Mouse (Mus musculus) small intestine, adult 2 months (tissue): ENCODE measurements around the gene Mettl27. TPM values are rescaled to one million over a fixed set of nuclear protein-coding genes. Genes with fewer than 3 reads are reported as not detected.
"Not testable (repeated sequence)": the region's sequence is repeated elsewhere in the genome, so short reads cannot be mapped to it uniquely, and the experiment has no call there.

ENCODE experiments used
- H3K27ac ChIP-seq: fragments of 200-500 bp; 2 replicates; pipeline ENCODE4 v1.5.1; 2012; ENCODE audit warnings: low read depth, low read length, control low read depth, inconsistent platforms; ENCODE audit not compliant: insufficient read depth
- H3K27me3 ChIP-seq: fragments of 200-500 bp; 2 replicates; pipeline ENCODE4 v1.6.1; 2012; ENCODE audit warnings: mild to moderate bottlenecking, moderate library complexity, low read length, inconsistent platforms; ENCODE audit not compliant: control insufficient read depth, insufficient read depth
- H3K36me3 ChIP-seq: fragments of 200-500 bp; 2 replicates; pipeline ENCODE4 v1.6.1; 2012; ENCODE audit warnings: mild to moderate bottlenecking, low read length, control low read depth, inconsistent platforms; ENCODE audit not compliant: control insufficient read depth, insufficient read depth
- H3K4me1 ChIP-seq: fragments of 200-500 bp; 2 replicates; pipeline ENCODE4 v1.6.1; 2012; ENCODE audit warnings: low read length, inconsistent platforms, mixed read lengths; ENCODE audit not compliant: control insufficient read depth, insufficient read depth, insufficient read length
- H3K4me3 ChIP-seq: fragments of 200-500 bp; 2 replicates; pipeline ENCODE4 v1.5.1; 2012; ENCODE audit warnings: low read depth, mild to moderate bottlenecking, control low read depth, inconsistent platforms, low read length, moderate library complexity
- CTCF ChIP-seq: fragments of 200-500 bp; IDR thresholded peaks from 2 replicates; pipeline ENCODE4 v1.5.1; 2012; ENCODE audit warnings: low read depth, mild to moderate bottlenecking, control low read depth, inconsistent platforms, low read length, moderate library complexity, mixed read lengths; ENCODE audit not compliant: insufficient replicate concordance, insufficient read length; ENCODE audit errors: extremely low read depth
- POLR2A ChIP-seq: fragments of 200-500 bp; IDR thresholded peaks from 2 replicates; pipeline ENCODE4 v1.6.1; 2012; ENCODE audit warnings: low read depth, mild to moderate bottlenecking, control low read depth, inconsistent platforms, low read length, moderate library complexity
- WGBS: fragments of 180-500 bp; shearing (Covaris S2); methylation state at CpG from one replicate; pipeline ENCODE4 v1.1.7; 2018; 5-methylcytosine and 5-hydroxymethylcytosine counted together
- polyA plus RNA-seq: library from polyadenylated mRNA; depleted of rRNA; stranded (reverse); fragments of >200 nt; gene quantifications from 2 replicates; pipeline ENCODE4 v1.2.3, GENCODE M21; 2012

Gene Mettl27
- polyA plus RNA-seq, 1 experiment = 21.4 TPM

- H3K27me3 ChIP-seq = peaks cover under 1% of the 10 kb centered on the region; the same call in 1 of the 2 replicates
- 4% methylated on average over 19 of the region's 19 CpGs for WGBS
- H3K4me3 ChIP-seq = peak overlapping the region; percentile 18
- H3K27ac ChIP-seq = 0 out of 2 replicates have a peak overlapping the region, but pooled peaks have one; percentile 14
- H3K36me3 ChIP-seq = no peaks in the 10 kb centered on the region
- peaks cover 19% of the 10 kb centered on the region for H3K4me1 ChIP-seq
- TF ChIP-seq POLR2A (0 out of 2 replicates have a peak, but pooled peaks have one; percentile 7), CTCF (no peak)
Measured at GRCm38 (mm10) chr5:134951053-134951884, 19.1 kb downstream of the Mettl27 start.

GRCm38 (mm10) chr5:134955491-134955890, 23.3 kb downstream of the Mettl27 start:
- no peaks in the 10 kb centered on the region for H3K27me3 ChIP-seq
- H3K27ac ChIP-seq = no peak overlapping the region
- H3K36me3 ChIP-seq = no peaks in the 10 kb centered on the region
- no peak overlapping the region for H3K4me3 ChIP-seq
- peaks cover 15% of the 10 kb centered on the region for H3K4me1 ChIP-seq
- 76% methylated on average over 5 of the region's 5 CpGs for WGBS
- TF ChIP-seq POLR2A = no peak
- TF ChIP-seq CTCF = no peak

- 25% methylated on average over 7 of the region's 7 CpGs for WGBS
- peak overlapping the region; percentile 45 for H3K27ac ChIP-seq
- no peaks in the 10 kb centered on the region for H3K27me3 ChIP-seq
- no peaks in the 10 kb centered on the region for H3K36me3 ChIP-seq
- peaks cover 6% of the 10 kb centered on the region; the same call in 1 of the 2 replicates for H3K4me1 ChIP-seq
- H3K4me3 ChIP-seq = no peak overlapping the region
- TF ChIP-seq CTCF (no peak), POLR2A (no peak)
Measured at GRCm38 (mm10) chr5:134959114-134959513, 26.9 kb downstream of the Mettl27 start.

- H3K27ac ChIP-seq = no peak overlapping the region
- no peak overlapping the region for H3K4me3 ChIP-seq
- TF ChIP-seq CTCF (no peak), POLR2A (no peak)
- 90% methylated on average over 2 of the region's 2 CpGs for WGBS
- no peaks in the 10 kb centered on the region for H3K36me3 ChIP-seq
- peaks cover 6% of the 10 kb centered on the region; the same call in 1 of the 2 replicates for H3K4me1 ChIP-seq
- no peaks in the 10 kb centered on the region for H3K27me3 ChIP-seq
Measured at GRCm38 (mm10) chr5:134960430-134960829, 28.3 kb downstream of the Mettl27 start.

DNA sequence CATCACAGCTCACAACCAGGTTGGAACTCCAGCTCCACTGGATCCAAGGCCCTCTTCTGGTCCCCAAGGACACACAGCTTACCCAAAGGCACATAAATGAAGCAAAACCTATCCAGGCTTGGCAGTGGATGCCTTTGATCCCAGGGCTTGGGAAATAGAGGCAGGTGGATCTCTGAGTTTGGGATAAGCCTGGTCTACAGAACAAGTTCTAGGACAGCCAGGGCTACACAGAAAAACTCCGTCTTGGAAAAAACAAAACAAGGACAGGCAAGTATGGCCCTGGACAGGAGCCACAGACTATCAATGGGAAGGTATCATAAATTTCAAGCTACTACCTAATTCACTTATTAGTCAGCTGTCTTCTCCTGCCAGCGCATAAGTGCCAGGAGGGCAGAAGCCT, 29.4 kb downstream of the Mettl27 start:
- Histone ChIP-seq H3K4me1 (peaks cover 6% of the 10 kb centered on the region; the same call in 1 of the 2 replicates), H3K27ac (no peak overlapping the region), H3K36me3 (no peaks in the 10 kb centered on the region), H3K4me3 (no peak overlapping the region), H3K27me3 (no peaks in the 10 kb centered on the region)
- 49% methylated on average over 2 of the region's 2 CpGs for WGBS
- TF ChIP-seq CTCF (no peak), POLR2A (no peak)

DNA sequence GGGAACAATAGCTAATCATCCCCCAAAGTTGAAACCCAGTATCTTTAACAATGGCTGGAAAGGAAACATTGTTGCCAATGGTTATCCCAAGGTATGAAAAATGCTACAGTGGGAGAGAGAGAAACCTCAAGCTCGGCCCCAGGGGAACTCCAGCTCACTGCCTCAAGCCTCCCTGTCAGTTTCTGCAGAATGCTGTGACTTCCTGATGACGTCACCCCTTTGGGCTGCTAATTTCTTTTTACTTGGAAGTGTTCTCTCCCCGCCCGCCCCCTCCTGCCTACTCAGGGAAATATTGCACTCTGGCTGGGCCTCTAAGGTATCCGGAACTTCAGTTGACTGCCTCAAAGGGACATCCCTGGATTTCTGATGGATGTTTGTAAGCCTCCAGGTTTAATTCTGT, 31.4 kb downstream of the Mettl27 start:
- H3K27ac ChIP-seq = no peak overlapping the region
- no peaks in the 10 kb centered on the region for H3K36me3 ChIP-seq
- H3K4me3 ChIP-seq = no peak overlapping the region
- WGBS = 30% methylated on average over 5 of the region's 5 CpGs
- no peaks in the 10 kb centered on the region for H3K27me3 ChIP-seq
- H3K4me1 ChIP-seq = peaks cover 18% of the 10 kb centered on the region; the same call in 1 of the 2 replicates
- TF ChIP-seq POLR2A (no peak), CTCF (no peak)

DNA sequence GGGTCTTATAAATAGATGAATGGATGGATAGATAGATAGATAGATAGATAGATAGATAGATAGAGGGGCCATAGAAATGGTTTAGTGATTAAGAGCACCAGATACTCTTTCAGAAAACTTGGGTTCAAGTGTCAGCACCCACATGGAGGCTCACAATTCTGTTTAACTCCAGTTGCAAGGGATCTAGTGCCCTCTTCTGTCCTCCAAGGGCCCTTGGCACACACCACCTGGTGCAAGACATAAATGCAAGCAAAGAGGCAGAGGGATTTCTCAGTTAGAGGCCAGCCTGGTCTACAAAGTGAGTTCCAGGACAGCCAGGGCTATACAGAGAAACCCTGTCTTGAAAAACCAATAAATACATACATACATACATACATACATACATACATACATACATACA, 32.5 kb downstream of the Mettl27 start:
- not testable (repeated sequence) for H3K27me3 ChIP-seq, H3K36me3 ChIP-seq, H3K4me3 ChIP-seq, H3K27ac ChIP-seq
- peaks cover 23% of the 10 kb centered on the region for H3K4me1 ChIP-seq
